Mouse (Mus musculus): ENCODE measurements around the gene Olfr746. TPM values are rescaled to one million over a fixed set of nuclear protein-coding genes. Genes with fewer than 3 reads are reported as not detected.

The Olfr746 gene
- total RNA-seq (2015; ENCODE audit: low replicate concordance) (not detected in 2 replicates), total RNA-seq (2017; ENCODE audit: low replicate concordance) (not detected in 2 replicates)

- ATAC-seq (replicated peaks; ENCODE audit: low FRiP score, poor library complexity, severe bottlenecking), result no peak
These were observed at the start of gene Olfr746 for GRCm38 (mm10) chr14:50646783-50647182. Gene Olfr746, plus strand, starts transcription at chr14:50647083.

GRCm38 (mm10) chr14:50614579-50614978 is 32.3 kb upstream of the Olfr746 start, which contains the start of gene Olfr744:
Gene Olfr744, plus strand, starts transcription at chr14:50614879.
- no peak for ATAC-seq (replicated peaks; ENCODE audit: low FRiP score, poor library complexity, severe bottlenecking)

- ATAC-seq (replicated peaks; ENCODE audit: low FRiP score, poor library complexity, severe bottlenecking), result no peak
These were observed 7.8 kb upstream of the Olfr746 start, which contains the start of gene Olfr745 for GRCm38 (mm10) chr14:50639088-50639487. Gene Olfr745, plus strand, starts transcription at chr14:50639388.

GRCm38 (mm10) chr14:50693106-50693505 is 46.2 kb downstream of the Olfr746 start, which contains the start of gene Olfr747:
Gene Olfr747, minus strand, starts transcription at chr14:50693206.
- no peak for ATAC-seq (replicated peaks; ENCODE audit: low FRiP score, poor library complexity, severe bottlenecking)

Other genes starting within 250 kb of the Olfr746 start
- gene Olfr738, start 239.5 kb upstream of the Olfr746 start, total RNA-seq (2015; ENCODE audit: low replicate concordance), result not detected in 2 replicates
- gene Olfr738, start 239.5 kb upstream of the Olfr746 start, total RNA-seq (2017; ENCODE audit: low replicate concordance), result not detected in 2 replicates
- not detected in 2 replicates for gene Olfr739, start 228.5 kb upstream of the Olfr746 start, total RNA-seq (2015; ENCODE audit: low replicate concordance)
- not detected in 2 replicates for gene Olfr739, start 228.5 kb upstream of the Olfr746 start, total RNA-seq (2017; ENCODE audit: low replicate concordance)
- gene Olfr740, start 201.5 kb upstream of the Olfr746 start, total RNA-seq (2015; ENCODE audit: low replicate concordance), result 0.38 TPM in 1 of 2 replicates, not detected in the other
- gene Olfr740, start 201.5 kb upstream of the Olfr746 start, total RNA-seq (2017; ENCODE audit: low replicate concordance), result not detected in 2 replicates
- gene Olfr741, start 174.3 kb upstream of the Olfr746 start, total RNA-seq (2015; ENCODE audit: low replicate concordance), result not detected in 2 replicates
- gene Olfr741, start 174.3 kb upstream of the Olfr746 start, total RNA-seq (2017; ENCODE audit: low replicate concordance), result 0.56 TPM in 1 of 2 replicates, not detected in the other
- gene Olfr742, start 143.5 kb upstream of the Olfr746 start, total RNA-seq (2015; ENCODE audit: low replicate concordance), result not detected in 2 replicates
- not detected in 2 replicates for gene Olfr742, start 143.5 kb upstream of the Olfr746 start, total RNA-seq (2017; ENCODE audit: low replicate concordance)
- not detected in 2 replicates for gene Olfr743, start 125.2 kb upstream of the Olfr746 start, total RNA-seq (2015; ENCODE audit: low replicate concordance)
- gene Olfr743, start 125.2 kb upstream of the Olfr746 start, total RNA-seq (2017; ENCODE audit: low replicate concordance), result not detected in 2 replicates
- not detected in 2 replicates for gene Olfr744, start 32.2 kb upstream of the Olfr746 start, total RNA-seq (2015; ENCODE audit: low replicate concordance)
- gene Olfr744, start 32.2 kb upstream of the Olfr746 start, total RNA-seq (2017; ENCODE audit: low replicate concordance), result not detected in 2 replicates
- gene Olfr745, start 7.7 kb upstream of the Olfr746 start, total RNA-seq (2015; ENCODE audit: low replicate concordance), result not detected in 2 replicates
- not detected in 2 replicates for gene Olfr745, start 7.7 kb upstream of the Olfr746 start, total RNA-seq (2017; ENCODE audit: low replicate concordance)
- not detected in 2 replicates for gene Olfr747, start 46.1 kb downstream of the Olfr746 start, total RNA-seq (2015; ENCODE audit: low replicate concordance)
- not detected in 2 replicates for gene Olfr747, start 46.1 kb downstream of the Olfr746 start, total RNA-seq (2017; ENCODE audit: low replicate concordance)
- gene Olfr748, start 60.3 kb downstream of the Olfr746 start, total RNA-seq (2015; ENCODE audit: low replicate concordance), result not detected in 2 replicates
- gene Olfr748, start 60.3 kb downstream of the Olfr746 start, total RNA-seq (2017; ENCODE audit: low replicate concordance), result not detected in 2 replicates
- gene Olfr749, start 98.0 kb downstream of the Olfr746 start, total RNA-seq (2015; ENCODE audit: low replicate concordance), result not detected in 2 replicates
- gene Olfr749, start 98.0 kb downstream of the Olfr746 start, total RNA-seq (2017; ENCODE audit: low replicate concordance), result not detected in 2 replicates
- 1.2 and 7.7 TPM in 2 replicates for gene Ttc5, start 138.4 kb downstream of the Olfr746 start, total RNA-seq (2015; ENCODE audit: low replicate concordance)
- gene Ttc5, start 138.4 kb downstream of the Olfr746 start, total RNA-seq (2017; ENCODE audit: low replicate concordance), result 9.8 and 11.8 TPM in 2 replicates
- gene Ccnb1ip1, start 160.6 kb downstream of the Olfr746 start, total RNA-seq (2015; ENCODE audit: low replicate concordance), result not detected in 2 replicates
- not detected in 2 replicates for gene Ccnb1ip1, start 160.6 kb downstream of the Olfr746 start, total RNA-seq (2017; ENCODE audit: low replicate concordance)
- 15.8 and 18.2 TPM in 2 replicates for gene Parp2, start 160.8 kb downstream of the Olfr746 start, total RNA-seq (2015; ENCODE audit: low replicate concordance)
- gene Parp2, start 160.8 kb downstream of the Olfr746 start, total RNA-seq (2017; ENCODE audit: low replicate concordance), result 32.1 and 44.7 TPM in 2 replicates
- gene Tep1, start 223.5 kb downstream of the Olfr746 start, total RNA-seq (2015; ENCODE audit: low replicate concordance), result 9.0 and 13.4 TPM in 2 replicates
- gene Tep1, start 223.5 kb downstream of the Olfr746 start, total RNA-seq (2017; ENCODE audit: low replicate concordance), result 5.3 and 18.3 TPM in 2 replicates